Mouse (Mus musculus) adrenal gland, adult 2 months (tissue): ENCODE data around the gene Neurl4. TPM values are rescaled to one million over a fixed set of nuclear protein-coding genes. Genes with fewer than 3 reads are reported as not detected.
"Not testable (repeated sequence)": the region's sequence is repeated elsewhere in the genome, so short reads cannot be mapped to it uniquely, and the experiment has no call there.

Experiments used
- DNase-seq: peaks from one replicate; pipeline ENCODE4 v3.0.0; 2021
- microRNA-seq, 2 experiments: library from miRNA; unstranded; fragments of <30 nt; microRNA quantifications; one replicate each; pipeline ENCODE4 v1.2.0; 2021
- polyA plus RNA-seq: library from polyadenylated mRNA; depleted of rRNA; stranded (reverse); fragments of >200 nt; gene quantifications from 2 replicates; pipeline ENCODE4 v1.2.3, GENCODE M21; 2012; rRNA removed
- total RNA-seq, 2 experiments: library from RNA; stranded (reverse); gene quantifications; 2 replicates each; pipeline ENCODE4 v1.2.3; 2021

Gene Neurl4
- total and polyA plus RNA-seq, 3 experiments: 40.6 to 47.6 (median 44.2) TPM

DNA sequence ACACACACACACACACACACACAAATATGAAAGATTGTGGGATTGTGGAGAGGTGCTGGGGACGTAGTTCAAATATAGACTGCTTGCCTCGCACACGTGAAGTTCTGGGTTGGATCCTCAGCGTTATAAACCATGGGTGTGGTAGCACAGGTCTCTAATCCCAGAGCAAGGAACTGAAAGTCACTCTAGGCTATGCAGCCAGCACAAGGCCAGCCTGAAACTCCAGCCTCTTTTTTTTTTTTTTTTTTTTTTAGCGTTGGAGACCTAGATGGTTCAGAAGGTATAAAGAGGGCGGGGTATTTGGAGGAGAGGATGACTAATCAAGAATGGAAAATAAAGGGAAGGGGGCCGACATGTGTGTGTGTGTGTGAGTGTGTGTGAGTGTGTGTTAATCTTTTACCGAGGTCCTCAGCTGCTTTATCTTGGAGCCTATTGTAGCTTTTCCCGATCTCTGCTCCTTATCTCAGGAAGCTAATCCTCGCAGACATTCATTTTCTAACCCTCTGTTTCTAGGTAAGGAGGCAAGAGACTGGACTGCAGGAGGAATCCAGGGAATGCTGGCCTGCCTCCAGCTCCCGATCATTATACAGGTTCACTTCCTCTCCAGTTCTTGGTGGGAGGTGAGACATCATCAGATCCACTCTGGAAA is 52.5 kb downstream of the Neurl4 start:
- DNase-seq: no peak

DNA sequence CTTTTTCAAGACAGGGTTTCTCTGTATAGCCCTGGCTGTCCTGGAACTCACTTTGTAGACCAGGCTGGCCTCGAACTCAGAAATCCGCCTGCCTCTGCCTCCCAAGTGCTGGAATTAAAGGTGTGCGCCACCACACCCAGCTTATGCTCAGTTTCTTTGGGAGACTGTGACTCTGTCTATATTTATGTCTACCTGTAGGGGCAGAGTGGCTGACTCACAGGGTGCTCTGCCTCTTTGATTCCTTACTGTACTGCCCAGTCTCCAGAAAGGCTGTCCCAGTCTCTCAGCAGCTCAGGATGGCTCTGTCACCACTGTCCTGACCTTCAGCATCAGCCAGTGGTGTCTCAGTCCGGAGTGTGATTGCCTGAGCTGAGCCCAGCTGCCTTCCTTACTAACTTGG is 54.7 kb downstream of the Neurl4 start:
- not testable (repeated sequence) for DNase-seq

DNA sequence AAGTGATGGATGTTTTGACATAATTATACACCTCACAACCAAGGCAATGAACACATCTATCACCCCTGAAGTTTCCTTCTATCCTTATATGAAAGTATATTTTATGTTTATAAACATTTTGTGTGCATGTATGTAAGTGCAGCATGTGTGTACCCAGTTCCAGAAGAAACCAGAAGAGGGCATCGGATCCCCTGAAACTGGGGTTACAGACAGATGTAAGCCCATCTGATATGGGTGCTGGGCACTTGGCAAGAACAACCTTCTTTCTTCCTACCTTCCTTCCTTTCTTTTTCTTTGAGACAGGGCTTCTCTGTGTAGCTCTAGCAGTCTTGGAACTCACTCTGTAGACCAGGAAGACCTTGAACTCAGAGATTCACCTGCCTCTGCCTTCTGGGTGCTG is 55.3 kb downstream of the Neurl4 start:
- no peak for DNase-seq

- DNase-seq: no peak
Observed at GRCm38 (mm10) chr11:69960616-69961015, 59.7 kb downstream of the Neurl4 start.

- no peak for DNase-seq
Observed at GRCm38 (mm10) chr11:69961841-69962240, 61.0 kb downstream of the Neurl4 start.

Small RNA genes within 50 kb of the gene (microRNA-seq; reads per million reads assigned to microRNA genes)
- 0 reads per million in 2 experiments for gene Mir6924

Other genes with a start within 250 kb of the Neurl4 start
Only the 30 nearest of the 40 such genes appear.
- 10 to 100 TPM; 71.4 to 77.9 TPM for gene Polr2a, start 142.4 kb upstream of the Neurl4 start, total RNA-seq
- gene Polr2a, start 142.4 kb upstream of the Neurl4 start, polyA plus RNA-seq: 20.6 and 38.3 TPM in 2 replicates
- not detected for gene Slc35g3, start 139.1 kb upstream of the Neurl4 start, total RNA-seq
- gene Slc35g3, start 139.1 kb upstream of the Neurl4 start, polyA plus RNA-seq: not detected in 2 replicates
- gene Zbtb4, start 135.2 kb upstream of the Neurl4 start, total RNA-seq: 10 to 100 TPM; 47.3 to 74.8 TPM
- 66.0 and 73.6 TPM in 2 replicates for gene Zbtb4, start 135.2 kb upstream of the Neurl4 start, polyA plus RNA-seq
- 1 to 10 TPM; 1.7 to 3.1 TPM for gene Chrnb1, start 105.1 kb upstream of the Neurl4 start, total RNA-seq
- 2.7 and 3.0 TPM in 2 replicates for gene Chrnb1, start 105.1 kb upstream of the Neurl4 start, polyA plus RNA-seq
- 10 to 100 TPM in 1 of 2 experiments, 1 to 10 TPM in 1; 4.6 to 12.8 TPM for gene Fgf11, start 99.2 kb upstream of the Neurl4 start, total RNA-seq
- 6.0 and 13.4 TPM in 2 replicates for gene Fgf11, start 99.2 kb upstream of the Neurl4 start, polyA plus RNA-seq
- gene Tmem102, start 95.4 kb upstream of the Neurl4 start, total RNA-seq: 1 to 10 TPM in 1 of 2 experiments, under 1 TPM in 1; 0.23 to 1.1 TPM
- gene Tmem102, start 95.4 kb upstream of the Neurl4 start, polyA plus RNA-seq: 0.81 and 0.94 TPM in 2 replicates
- not detected for gene Gm39566, start 85.8 kb upstream of the Neurl4 start, total RNA-seq
- gene Gm39566, start 85.8 kb upstream of the Neurl4 start, polyA plus RNA-seq: not detected in 2 replicates
- not detected for gene Spem2, start 82.6 kb upstream of the Neurl4 start, total RNA-seq
- gene Spem2, start 82.6 kb upstream of the Neurl4 start, polyA plus RNA-seq: 0.09 TPM in 1 of 2 replicates, not detected in the other
- not detected for gene Spem1, start 78.9 kb upstream of the Neurl4 start, total RNA-seq
- gene Spem1, start 78.9 kb upstream of the Neurl4 start, polyA plus RNA-seq: not detected in 2 replicates
- gene Nlgn2, start 63.3 kb upstream of the Neurl4 start, total RNA-seq: 10 to 100 TPM; 14.6 to 21.8 TPM
- 55.0 and 58.6 TPM in 2 replicates for gene Nlgn2, start 63.3 kb upstream of the Neurl4 start, polyA plus RNA-seq
- 100 to 1,000 TPM; 139 to 173 TPM for gene Tmem256, start 62.6 kb upstream of the Neurl4 start, total RNA-seq
- 116 and 160 TPM in 2 replicates for gene Tmem256, start 62.6 kb upstream of the Neurl4 start, polyA plus RNA-seq
- gene Plscr3, start 54.7 kb upstream of the Neurl4 start, total RNA-seq: 10 to 100 TPM; 50.8 to 53.5 TPM
- gene Plscr3, start 54.7 kb upstream of the Neurl4 start, polyA plus RNA-seq: 224 and 230 TPM in 2 replicates
- gene Tnk1, start 42.3 kb upstream of the Neurl4 start, total RNA-seq: under 1 TPM in 1 of 2 experiments, not detected in 1; 0.38 TPM
- 0.17 and 0.91 TPM in 2 replicates for gene Tnk1, start 42.3 kb upstream of the Neurl4 start, polyA plus RNA-seq
- not detected for gene Tmem95, start 23.1 kb upstream of the Neurl4 start, total RNA-seq
- not detected in 2 replicates for gene Tmem95, start 23.1 kb upstream of the Neurl4 start, polyA plus RNA-seq
- 1 to 10 TPM; 3.2 to 5.7 TPM for gene Kctd11, start 19.7 kb upstream of the Neurl4 start, total RNA-seq
- 4.1 and 4.9 TPM in 2 replicates for gene Kctd11, start 19.7 kb upstream of the Neurl4 start, polyA plus RNA-seq
- gene Acap1, start 5.5 kb upstream of the Neurl4 start, total RNA-seq: under 1 TPM; 0.46 to 0.69 TPM
- 0.71 and 1.0 TPM in 2 replicates for gene Acap1, start 5.5 kb upstream of the Neurl4 start, polyA plus RNA-seq
- under 1 TPM; 0.66 to 0.86 TPM for gene 2810408A11Rik, start 85 bp upstream of the Neurl4 start, total RNA-seq
- 0.18 and 0.74 TPM in 2 replicates for gene 2810408A11Rik, start 85 bp upstream of the Neurl4 start, polyA plus RNA-seq
- gene Gps2, start 12.8 kb downstream of the Neurl4 start, total RNA-seq: 10 to 100 TPM; 44.7 to 61.8 TPM
- gene Gps2, start 12.8 kb downstream of the Neurl4 start, polyA plus RNA-seq: 130 and 148 TPM in 2 replicates
- gene Eif5a, start 20.9 kb downstream of the Neurl4 start, total RNA-seq: 100 to 1,000 TPM; 572 to 622 TPM
- 180 and 225 TPM in 2 replicates for gene Eif5a, start 20.9 kb downstream of the Neurl4 start, polyA plus RNA-seq
- 10 to 100 TPM; 12.9 to 20.0 TPM for gene Ybx2, start 34.7 kb downstream of the Neurl4 start, total RNA-seq
- 21.8 and 41.4 TPM in 2 replicates for gene Ybx2, start 34.7 kb downstream of the Neurl4 start, polyA plus RNA-seq
- 100 to 1,000 TPM in 1 of 2 experiments, 10 to 100 TPM in 1; 84.2 to 119 TPM for gene Slc2a4, start 47.1 kb downstream of the Neurl4 start, total RNA-seq
- 138 and 142 TPM in 2 replicates for gene Slc2a4, start 47.1 kb downstream of the Neurl4 start, polyA plus RNA-seq
- under 1 TPM in 1 of 2 experiments, not detected in 1; 0.78 TPM for gene Cldn7, start 63.7 kb downstream of the Neurl4 start, total RNA-seq
- 0.11 and 0.32 TPM in 2 replicates for gene Cldn7, start 63.7 kb downstream of the Neurl4 start, polyA plus RNA-seq
- 100 to 1,000 TPM; 130 to 136 TPM for gene Ctdnep1, start 80.1 kb downstream of the Neurl4 start, total RNA-seq
- 106 and 117 TPM in 2 replicates for gene Ctdnep1, start 80.1 kb downstream of the Neurl4 start, polyA plus RNA-seq
- 10 to 100 TPM; 61.9 to 91.9 TPM for gene Elp5, start 81.4 kb downstream of the Neurl4 start, total RNA-seq
- 45.0 and 45.6 TPM in 2 replicates for gene Elp5, start 81.4 kb downstream of the Neurl4 start, polyA plus RNA-seq
- gene Gabarap, start 90.1 kb downstream of the Neurl4 start, total RNA-seq: 100 to 1,000 TPM; 487 to 580 TPM
- 226 and 315 TPM in 2 replicates for gene Gabarap, start 90.1 kb downstream of the Neurl4 start, polyA plus RNA-seq
- gene Phf23, start 94.7 kb downstream of the Neurl4 start, total RNA-seq: 10 to 100 TPM; 52.2 to 57.6 TPM
- gene Phf23, start 94.7 kb downstream of the Neurl4 start, polyA plus RNA-seq: 9.7 and 19.0 TPM in 2 replicates
- gene Dvl2, start 99.5 kb downstream of the Neurl4 start, total RNA-seq: 10 to 100 TPM; 11.2 to 12.2 TPM
- 20.2 and 22.2 TPM in 2 replicates for gene Dvl2, start 99.5 kb downstream of the Neurl4 start, polyA plus RNA-seq
- gene Acadvl, start 114.3 kb downstream of the Neurl4 start, total RNA-seq: 100 to 1,000 TPM; 426 to 754 TPM
- gene Acadvl, start 114.3 kb downstream of the Neurl4 start, polyA plus RNA-seq: 171 and 186 TPM in 2 replicates
- 10 to 100 TPM; 22.9 to 32.4 TPM for gene Dlg4, start 115.9 kb downstream of the Neurl4 start, total RNA-seq
- 21.7 and 22.1 TPM in 2 replicates for gene Dlg4, start 115.9 kb downstream of the Neurl4 start, polyA plus RNA-seq
- gene Asgr1, start 153.0 kb downstream of the Neurl4 start, total RNA-seq: 1 to 10 TPM in 1 of 2 experiments, not detected in 1; 1.7 TPM
- 0.08 TPM in 1 of 2 replicates, not detected in the other for gene Asgr1, start 153.0 kb downstream of the Neurl4 start, polyA plus RNA-seq